Mouse (Mus musculus): Measurements from ENCODE around the gene Gm42669.

DNA sequence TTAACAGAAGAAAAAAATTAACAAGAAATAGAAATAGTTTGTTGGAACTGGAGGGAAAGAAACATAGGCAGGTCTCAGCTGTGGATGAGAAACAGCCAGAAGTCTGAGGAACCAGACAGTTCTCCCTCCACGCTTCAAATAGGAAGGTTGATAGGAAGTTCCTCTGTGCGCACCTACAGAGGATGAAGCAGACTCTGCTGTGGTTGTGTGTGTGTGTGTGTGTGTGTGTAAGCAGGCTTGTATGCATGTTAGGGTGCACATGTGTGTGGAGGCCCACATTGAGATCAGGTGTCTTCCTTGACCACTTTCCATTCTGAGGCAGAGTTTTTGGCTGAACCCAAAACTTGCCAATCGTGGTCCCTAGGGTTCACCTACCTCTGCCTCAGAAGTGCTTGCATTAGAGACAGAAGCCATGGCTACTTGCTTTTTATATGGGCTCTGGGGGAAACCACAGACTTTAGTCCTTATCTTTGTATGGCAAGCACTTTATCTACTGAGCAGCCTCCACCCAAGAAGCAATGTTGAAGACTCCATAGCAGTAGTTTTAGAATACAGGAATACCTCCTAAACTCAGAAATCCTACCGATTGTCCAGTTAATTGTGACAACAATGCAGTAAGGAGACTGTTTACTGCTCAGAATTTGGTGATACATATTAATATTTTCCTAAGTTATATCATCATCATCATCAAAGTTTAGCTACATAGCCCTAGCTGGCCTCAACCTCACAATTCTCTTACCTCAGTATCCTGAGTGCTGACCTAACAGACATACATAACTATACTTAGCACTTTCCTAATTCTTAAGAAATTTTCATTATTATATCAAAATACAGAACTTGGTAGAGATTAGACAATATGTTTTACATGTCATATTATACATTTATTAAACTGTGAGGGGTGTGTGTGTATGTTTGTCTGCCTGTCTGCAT lies 45.0 kb upstream of the Gm42669 start:
- no peak for TF ChIP-seq CTCF (IDR thresholded peaks at IDR 0.05; ENCODE audit: low read depth)
- TF ChIP-seq EP300 (IDR thresholded peaks at IDR 0.05; ENCODE audit: low read depth): no peak

All from heart, postnatal 0 days (tissue).